Mouse (Mus musculus) large intestine, adult 2 months (tissue): Measurements from ENCODE around the gene Cpt1b. TPM values are rescaled to one million over a fixed set of nuclear protein-coding genes. Genes with fewer than 3 reads are reported as not detected.
"Not testable (repeated sequence)": the region's sequence is repeated elsewhere in the genome, so short reads cannot be mapped to it uniquely, and the experiment has no call there.

ENCODE experiments used
- DNase-seq: peaks from one replicate; pipeline ENCODE4 v3.0.0-alpha.2; 2012; ENCODE audit warnings: low read depth, low spot score
- WGBS: fragments of 180-500 bp; shearing (Covaris S2); methylation state at CpG from one replicate; pipeline ENCODE4 v1.1.7; 2018; 5-methylcytosine and 5-hydroxymethylcytosine counted together
- polyA plus RNA-seq: library from polyadenylated mRNA; depleted of rRNA; stranded (reverse); fragments of >200 nt; gene quantifications from 2 replicates; pipeline ENCODE4 v1.2.3, GENCODE M21; 2012

Gene Cpt1b
- polyA plus RNA-seq, 1 experiment: 3.7 TPM

DNA sequence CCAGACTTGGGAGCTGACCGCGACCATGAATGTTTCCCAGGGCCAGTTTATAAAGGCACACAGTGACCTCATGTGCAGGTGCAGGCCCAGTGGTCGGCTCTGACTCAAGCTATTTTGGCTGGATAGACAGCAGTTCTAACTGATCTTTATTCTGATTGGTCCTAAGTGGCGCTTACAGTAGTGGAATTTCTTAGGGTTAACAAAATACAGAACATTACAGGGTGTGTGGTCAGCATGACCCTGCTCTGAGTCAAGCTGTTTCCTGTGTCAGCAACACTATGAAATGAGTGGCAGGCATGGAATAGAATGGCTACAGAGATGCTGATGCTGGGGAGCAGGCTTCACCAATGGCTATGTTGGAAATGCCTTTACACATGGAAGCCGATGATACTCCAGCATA lies 10.2 kb upstream of the Cpt1b start:
- WGBS: 79% methylated on average over 5 of the region's 5 CpGs
- DNase-seq: no peak

DNA sequence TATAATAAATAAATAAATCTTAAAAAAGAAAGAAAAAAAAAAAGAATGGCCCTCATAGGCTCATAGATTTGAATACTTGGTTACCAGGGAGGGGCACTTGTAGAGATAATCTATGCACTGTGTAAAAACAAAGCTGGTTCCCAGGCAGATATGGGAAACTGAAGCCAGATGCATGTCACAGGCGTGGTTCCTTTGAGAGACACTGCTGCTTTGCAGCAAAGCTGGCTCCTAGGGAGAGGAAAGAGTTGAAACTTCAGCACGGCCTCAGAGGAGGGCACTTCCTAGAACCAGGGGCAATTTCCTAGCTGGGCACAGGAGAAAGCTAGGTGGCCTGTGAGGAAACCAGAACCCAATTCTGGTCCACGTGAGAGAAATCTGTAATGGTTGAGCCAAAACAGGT lies 8.5 kb upstream of the Cpt1b start:
- DNase-seq: no peak
- 83% methylated on average over 3 of the region's 3 CpGs for WGBS

DNA sequence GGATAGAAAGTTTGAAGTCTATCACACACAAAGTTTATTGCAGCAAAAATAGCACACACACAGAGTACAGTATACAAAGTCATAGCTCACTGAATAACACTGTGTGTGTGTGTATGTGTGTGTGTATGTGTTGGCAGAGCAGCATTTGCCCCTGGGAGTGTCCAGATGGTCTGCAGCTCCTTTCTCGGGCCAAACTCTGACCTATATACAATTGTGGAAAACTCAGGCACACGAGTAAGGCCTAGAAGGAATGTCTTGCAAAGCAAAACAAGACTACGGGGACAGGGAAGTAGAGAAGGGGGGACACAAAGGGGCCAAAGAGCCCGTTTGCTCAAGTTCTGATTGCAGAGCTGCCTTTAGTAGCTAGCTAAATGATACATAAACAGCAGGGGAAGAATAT lies 7.3 kb upstream of the Cpt1b start:
- 53% methylated on average over 4 of the region's 4 CpGs for WGBS
- no peak for DNase-seq

GRCm38 (mm10) chr15:89431806-89432205 lies 6.1 kb upstream of the Cpt1b start:
- WGBS: 93% methylated on average over 6 of the region's 6 CpGs
- DNase-seq: no peak

DNA sequence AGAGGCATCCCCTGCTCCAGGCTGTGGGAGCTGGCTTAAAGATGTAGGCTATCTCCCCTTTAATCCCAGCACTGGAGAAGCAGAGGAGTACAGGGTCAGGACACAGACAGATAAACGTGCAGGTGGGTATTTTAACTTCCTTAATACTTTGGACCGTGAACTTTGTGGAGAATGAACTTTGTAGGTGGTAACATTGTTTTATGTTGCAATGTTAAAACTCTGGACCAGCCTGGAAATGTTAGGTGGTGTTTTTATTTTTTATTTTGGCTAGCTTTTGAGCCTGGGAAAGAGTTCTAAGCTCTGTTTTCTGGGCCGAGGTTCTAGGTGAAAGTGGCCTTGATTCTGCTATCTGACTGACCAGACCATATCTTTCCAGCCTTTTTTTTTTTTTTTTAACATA lies 5.6 kb upstream of the Cpt1b start:
- WGBS: 40% methylated on average over 3 of the region's 3 CpGs
- DNase-seq: no peak

GRCm38 (mm10) chr15:89430771-89431170 lies 5.1 kb upstream of the Cpt1b start:
- not testable (repeated sequence) for DNase-seq
- 54% methylated on average over 9 of the region's 9 CpGs for WGBS

GRCm38 (mm10) chr15:89430341-89430740 lies 4.7 kb upstream of the Cpt1b start:
- no peak for DNase-seq
- 31% methylated on average over 6 of the region's 6 CpGs for WGBS

- DNase-seq: peak; percentile 93
- WGBS: under 1% methylated on average over 70 of the region's 70 CpGs
These were observed 3.9 kb upstream of the Cpt1b start, which contains the start of the genes C730034F03Rik, Gm44502 and Chkb for GRCm38 (mm10) chr15:89429352-89430221. TSS of gene C730034F03Rik (plus strand) at chr15:89429589. TSS of gene Gm44502 (minus strand) at chr15:89429696. TSS of gene Chkb (minus strand) at chr15:89429908.

- WGBS: 6% methylated on average over 22 of the region's 22 CpGs
- DNase-seq: no peak
These were observed 3.2 kb upstream of the Cpt1b start for GRCm38 (mm10) chr15:89428821-89429351.

DNA sequence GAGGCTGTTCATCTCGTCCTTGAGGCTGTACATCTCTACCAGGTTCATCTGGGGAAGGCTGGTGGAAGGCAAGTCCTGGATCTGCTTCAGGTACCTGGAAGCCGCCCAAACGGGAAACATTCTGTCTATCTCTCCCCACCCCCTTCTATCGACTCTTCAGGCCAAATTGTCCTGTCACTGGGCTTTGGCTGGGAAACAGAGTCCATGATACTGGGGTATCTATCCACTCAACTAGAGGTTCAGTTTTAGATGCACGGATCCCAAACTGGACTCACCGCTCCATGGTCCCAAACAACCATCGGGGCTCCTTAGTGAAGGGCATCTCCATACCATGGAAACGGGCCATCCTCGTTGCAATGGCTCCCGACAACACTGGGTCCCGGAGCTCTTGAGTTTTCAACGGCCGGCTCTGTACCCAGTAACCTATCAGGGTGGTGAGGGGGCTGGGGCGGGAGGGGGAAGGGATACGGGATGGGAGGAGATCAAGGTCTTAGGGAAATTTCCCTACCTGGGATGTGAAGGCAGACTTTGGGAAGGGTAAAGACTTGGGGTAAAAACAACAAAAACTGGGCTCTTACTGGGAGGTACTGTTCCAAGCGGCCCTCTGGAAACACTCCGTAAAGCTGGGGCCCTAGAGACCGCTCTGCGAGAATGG lies 2.6 kb upstream of the Cpt1b start:
- 90% methylated on average over 19 of the region's 19 CpGs for WGBS
- no peak for DNase-seq

- 95% methylated on average over 10 of the region's 10 CpGs for WGBS
- DNase-seq: no peak
These were observed 1.1 kb upstream of the Cpt1b start for GRCm38 (mm10) chr15:89426716-89427115.

DNA sequence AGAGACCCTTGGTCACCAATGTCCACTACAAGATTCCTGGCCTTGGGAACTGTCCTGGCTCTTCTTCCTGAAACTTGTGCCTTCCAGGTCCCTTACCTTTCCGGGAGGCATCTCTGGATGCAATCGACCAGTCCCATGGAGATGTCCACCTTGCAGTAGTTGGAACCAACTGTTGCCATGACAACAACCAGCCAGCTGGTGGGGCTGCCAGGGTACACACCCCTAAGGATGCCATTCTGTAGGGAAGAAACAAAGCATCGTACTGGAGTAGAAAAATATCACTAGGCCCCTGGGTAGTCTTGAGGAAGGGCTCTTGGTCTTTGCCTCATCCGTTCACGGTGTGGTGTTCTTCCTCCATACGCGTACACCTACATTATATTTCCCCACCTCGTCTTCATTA lies 1.0 kb downstream of the Cpt1b start:
- 88% methylated on average over 8 of the region's 8 CpGs for WGBS
- DNase-seq: no peak

DNA sequence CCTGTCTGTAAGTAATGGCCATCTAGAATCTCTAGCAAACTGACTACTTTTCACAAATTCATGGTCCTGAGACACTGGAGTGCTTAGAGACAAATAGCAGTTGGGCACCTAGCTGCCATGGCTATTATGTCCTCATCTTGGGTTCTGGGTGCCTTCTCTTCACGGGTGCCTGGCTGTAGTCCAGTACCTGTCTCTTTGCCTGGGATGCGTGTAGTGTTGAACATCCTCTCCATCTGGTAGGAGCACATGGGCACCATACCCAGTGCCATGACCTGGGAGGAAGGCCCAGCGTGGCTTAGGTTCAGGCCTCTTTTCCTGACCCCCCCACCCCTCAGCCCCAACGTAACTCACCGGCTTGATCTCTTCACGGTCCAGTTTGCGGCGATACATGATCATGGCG lies 3.7 kb downstream of the Cpt1b start:
- 94% methylated on average over 9 of the region's 9 CpGs for WGBS
- no peak for DNase-seq

DNA sequence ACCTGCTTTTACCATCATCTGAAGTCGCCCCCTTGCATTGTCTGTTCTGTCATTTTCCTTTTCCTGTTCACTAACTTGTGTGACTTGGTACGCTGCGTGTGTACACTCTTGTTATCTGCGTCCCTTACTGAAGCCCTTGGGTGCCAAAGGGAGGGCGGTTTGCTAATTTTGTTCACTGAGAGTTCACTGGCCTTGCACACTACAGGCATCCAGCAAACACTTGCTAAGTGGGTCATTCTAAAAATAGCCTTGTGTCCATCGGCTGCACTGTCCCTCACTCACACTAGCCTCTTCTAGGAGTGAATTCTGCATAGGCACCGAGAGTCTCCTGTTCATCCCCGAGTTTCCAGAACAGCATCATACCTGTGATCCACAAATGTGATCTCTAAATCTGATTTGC lies 10.4 kb downstream of the Cpt1b start:
- no peak for DNase-seq
- WGBS: 83% methylated on average over 8 of the region's 8 CpGs

DNA sequence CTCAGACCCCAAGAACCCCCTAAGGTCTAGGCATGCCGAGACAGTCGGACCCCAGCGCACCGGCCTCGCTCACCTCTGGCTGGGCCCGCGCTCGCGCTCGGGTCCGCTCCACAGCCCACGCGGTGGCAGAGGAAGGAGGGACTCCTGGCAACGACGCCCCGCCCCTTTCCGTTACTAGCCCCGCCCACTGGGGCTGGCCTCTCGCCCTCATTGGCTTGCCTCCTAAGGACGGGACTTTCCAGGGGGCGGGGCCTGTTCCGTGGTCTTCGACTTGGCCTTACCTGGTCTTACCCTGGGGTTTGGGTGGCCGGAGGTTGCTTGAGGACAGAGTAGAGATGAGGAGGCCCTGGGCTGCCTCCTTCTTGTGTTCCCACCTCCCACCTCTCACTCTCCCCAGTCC lies 15.5 kb downstream of the Cpt1b start, which contains the start of gene Syce3:
Gene Syce3 (minus strand): TSS at position 386 of the 400 bp plus-strand sequence.
- DNase-seq: no peak
- WGBS: 83% methylated on average over 24 of the region's 24 CpGs

GRCm38 (mm10) chr15:89406691-89407090 lies 19.0 kb downstream of the Cpt1b start:
- no peak for DNase-seq

DNA sequence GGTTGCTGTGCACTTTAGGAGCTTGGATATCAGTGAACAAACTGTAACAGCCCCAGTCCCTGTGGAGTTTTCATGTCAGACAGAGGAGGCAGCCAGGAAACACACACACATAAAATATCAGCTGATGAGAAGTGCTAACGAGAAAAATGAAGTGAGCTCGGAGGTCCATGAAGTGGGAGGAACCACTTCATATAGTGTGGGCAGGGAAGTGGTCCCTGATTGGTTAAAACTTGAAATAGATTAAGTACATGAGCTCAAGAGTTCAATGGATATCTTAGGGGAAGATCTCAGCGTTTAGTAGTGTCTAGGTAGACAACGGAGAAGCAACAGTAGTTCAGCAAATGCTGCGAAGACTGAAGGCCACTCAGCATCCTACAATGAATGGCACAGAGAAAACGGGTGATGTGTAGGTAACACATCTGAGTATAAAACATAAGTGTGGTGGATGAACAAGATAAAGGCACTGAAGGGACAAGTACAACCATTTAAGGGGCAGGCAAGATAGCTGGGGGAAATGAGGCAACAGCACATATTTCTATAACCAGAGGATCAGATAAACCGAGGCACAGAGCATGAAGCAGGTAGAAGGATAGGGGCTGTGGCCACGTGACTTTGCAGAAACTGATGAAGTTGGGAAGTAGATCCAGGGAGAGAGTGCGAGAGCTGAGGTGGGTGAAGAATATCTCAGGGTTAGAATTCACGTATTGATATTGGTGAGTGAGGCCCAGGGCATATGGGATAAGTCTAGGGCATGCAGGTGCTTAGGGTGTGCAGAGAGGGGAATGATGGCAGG lies 20.6 kb downstream of the Cpt1b start:
- 76% methylated on average over 10 of the region's 10 CpGs for WGBS
- DNase-seq: no peak

DNA sequence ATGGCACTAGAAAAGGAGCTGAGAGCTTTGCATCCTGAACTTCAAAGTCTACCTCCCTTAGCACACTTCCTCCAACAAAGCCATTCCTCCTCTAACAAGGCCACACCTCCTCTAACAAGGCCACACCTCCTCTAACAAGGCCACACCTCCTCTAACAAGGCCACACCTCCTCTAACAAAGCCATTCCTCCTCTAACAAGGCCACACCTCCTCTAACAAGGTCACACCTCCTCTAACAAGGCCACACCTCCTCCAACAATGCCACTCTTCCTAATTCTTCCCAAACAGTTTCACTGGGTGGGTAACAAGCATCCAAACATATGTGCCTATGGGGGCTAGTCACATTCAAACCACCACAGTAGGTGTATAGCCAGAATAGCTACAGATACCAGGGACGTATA lies 23.2 kb downstream of the Cpt1b start:
- no peak for DNase-seq
- 88% methylated on average over 1 of the region's 1 CpGs for WGBS

DNA sequence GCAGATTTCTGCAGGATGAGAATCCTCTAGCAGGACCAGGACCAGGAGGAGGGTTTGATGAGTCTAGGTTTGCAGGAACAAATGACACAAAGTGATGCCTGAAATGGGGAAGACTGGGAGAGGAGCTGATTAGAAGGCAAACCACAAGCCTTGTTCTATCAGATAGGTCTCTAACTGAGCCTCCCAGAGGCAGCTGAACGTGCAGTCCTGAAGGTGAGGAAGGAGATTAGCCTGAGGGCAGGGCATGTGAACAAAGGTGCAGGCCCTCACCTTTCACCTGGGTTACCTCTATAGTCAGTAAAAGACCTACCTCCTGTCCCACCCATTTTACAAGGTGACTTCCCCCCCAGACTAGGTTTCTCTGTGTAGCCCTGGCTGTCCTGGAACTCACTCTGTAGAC lies 25.9 kb downstream of the Cpt1b start:
- no peak for DNase-seq
- 23% methylated on average over 1 of the region's 1 CpGs for WGBS

DNA sequence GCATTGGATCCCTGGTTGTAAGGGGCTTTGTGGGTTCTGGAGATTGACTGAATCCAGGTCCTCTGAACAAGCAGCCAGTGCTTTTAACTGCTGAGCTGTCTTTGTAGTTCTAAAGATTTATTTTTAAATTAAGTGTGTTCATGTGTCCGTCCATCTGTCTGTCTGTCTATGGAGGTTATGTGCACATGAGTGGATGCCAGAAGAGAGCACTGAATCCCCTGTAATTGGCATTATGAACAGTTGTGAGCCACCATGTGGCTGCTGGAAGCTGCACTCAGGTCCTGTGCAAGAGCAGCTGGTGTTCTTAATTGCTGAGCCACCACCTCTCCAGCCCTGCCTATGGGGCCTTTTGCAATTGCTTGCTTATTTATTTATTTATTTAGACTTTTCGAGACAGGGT lies 27.5 kb downstream of the Cpt1b start:
- no peak for DNase-seq
- 66% methylated on average over 2 of the region's 2 CpGs for WGBS
